Mouse (Mus musculus) heart, postnatal 0 days (tissue): ENCODE measurements around the gene Mllt11.

Experiments used
- CTCF ChIP-seq: IDR thresholded peaks from 2 replicates; pipeline ENCODE4 v1.5.1; 2016; ENCODE audit warnings: antibody characterized with exemption, control low read depth, low read depth
- EP300 ChIP-seq: IDR thresholded peaks from 2 replicates; pipeline ENCODE4 v1.6.1; 2016; ENCODE audit warnings: antibody characterized with exemption, low read depth

DNA sequence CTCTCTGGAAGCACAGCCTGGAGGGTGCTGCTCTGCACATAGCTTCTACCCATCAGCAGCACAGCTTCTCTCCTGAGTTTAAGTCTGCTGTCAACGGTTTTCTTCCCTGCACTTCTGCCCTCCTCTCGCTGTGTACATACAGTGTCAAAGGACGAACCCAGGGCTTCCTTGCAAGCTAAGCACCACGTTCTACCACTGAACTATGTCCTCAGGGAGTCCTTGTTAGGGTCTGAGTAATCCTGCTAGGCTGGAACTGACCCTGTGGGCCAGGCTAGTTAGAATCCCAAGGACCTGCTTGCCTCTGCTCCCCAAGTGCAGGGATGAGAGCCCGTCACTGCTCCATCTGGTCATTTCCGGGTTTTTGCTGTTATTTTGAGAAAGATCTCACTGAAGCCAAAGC is 45.1 kb downstream of the Mllt11 start:
- no peak for TF ChIP-seq CTCF
- no peak for TF ChIP-seq EP300
